ENCODE assay signal across 8 mouse cellular contexts in genomic region chr9:21955570-21956281, GRCm38 (mm10). TPM values are rescaled to one million over a fixed set of nuclear protein-coding genes. Genes with fewer than 3 reads are reported as not detected.
DNase-seq lines count a peak whose midpoint lies in the region; ATAC-seq and TF ChIP-seq lines count a peak whose summit lies in the region.

Gene Swsap1 (plus strand): TSS chr9:21955755.

- TF ChIP-seq POLR2A in cortical plate, adult 2 months (IDR thresholded peaks at IDR 0.05; ENCODE audit: extremely low read depth, insufficient read depth, low read length): peak; percentile 70

- peaks cover 30% of the 10 kb centered on the region for H3K36me3 ChIP-seq in megakaryocyte, embryonic 14.5 days (replicated peaks; ENCODE audit: low read length)

- peaks cover 10% of the 10 kb centered on the region for H3K9me3 ChIP-seq in megakaryocyte, embryonic 14.5 days

- H3K4me1 ChIP-seq in cortical plate, adult 2 months (ENCODE audit: control insufficient read depth, insufficient read depth, low read length): peaks cover 5% of the 10 kb centered on the region; the same call in 1 of the 2 replicates
- H3K4me1 ChIP-seq in megakaryocyte, embryonic 14.5 days: peaks cover 56% of the 10 kb centered on the region

- no peak for TF ChIP-seq CTCF in cortical plate, adult 2 months (IDR thresholded peaks at IDR 0.05; ENCODE audit: extremely low read depth, insufficient read depth, low read length)

- H3K27me3 ChIP-seq in megakaryocyte, embryonic 14.5 days (replicated peaks): no peaks in the 10 kb centered on the region

- H3K27ac ChIP-seq in cortical plate, adult 2 months (ENCODE audit: insufficient read depth, low read length): peak within 1 kb of the TSS; percentile 91

- ATAC-seq in activated CD4-positive, CD25-positive, alpha-beta regulatory T cell, adult 4 months: peak; percentile 89

- H3K4me3 ChIP-seq in cortical plate, adult 2 months (ENCODE audit: insufficient read depth, low read length): peak within 1 kb of the TSS; percentile 36
- H3K4me3 ChIP-seq in megakaryocyte, embryonic 14.5 days (replicated peaks): peak within 1 kb of the TSS; percentile 95

- DNase-seq in gastrocnemius, adult 8-10 months (ENCODE audit: low spot score in 2 of 2): peak; percentile 98 to 99
- peak; percentile 94 for DNase-seq in hindlimb bud, embryonic 11.5 days (ENCODE audit: extremely low spot score, low read depth, low spot score)
- peak; percentile 99 to 100 for DNase-seq in left cerebral cortex, adult 8-10 months (ENCODE audit: low spot score in 2 of 2)
- DNase-seq in right cerebral cortex, postnatal 10 days (ENCODE audit: low spot score in 2 of 2): peak; percentile 99
- peak; percentile 94 for DNase-seq in urinary bladder, postnatal 25 days (ENCODE audit: low spot score)

RNA-seq across cellular contexts. Expression of gene Swsap1, which starts in this region (rescaled TPM):
- 1 to 10 TPM; 2.1 to 3.8 TPM for polyA plus RNA-seq in activated CD4-positive, CD25-positive, alpha-beta regulatory T cell, adult 4 months (2017; shearing (Covaris generic))
- polyA plus RNA-seq in cortical plate, adult 2 months (2012; rRNA removed): 7.3 and 8.1 TPM in 2 replicates
- total RNA-seq in gastrocnemius, adult 8-10 months (2022): 1 to 10 TPM; 2.4 to 3.0 (median 2.7) TPM
- 10 to 100 TPM; 13.2 to 15.0 (median 14.8) TPM for total RNA-seq in left cerebral cortex, adult 8-10 months (2022)
- 3.9 and 5.9 TPM in 2 replicates for polyA plus RNA-seq in megakaryocyte, embryonic 14.5 days (2012; ENCODE audit: insufficient read depth, low replicate concordance)

Comparison
In these comparisons a context has a peak if more than half of its experiments do, and no peak if none do; other contexts are left out.
1. Peak in every context shown above with its lines: DNase-seq, ATAC-seq, H3K4me3 ChIP-seq and H3K27ac ChIP-seq.